Mouse (Mus musculus): ENCODE measurements at regions not wholly inside any gene's neighbourhood (a gene's known extent, or its start where the extent isn't known, plus 50 kb on each side); places are given as distances from the start of the nearest gene placed in this dataset.

GRCm38 (mm10) chr4:84037535-84037934 is 512.2 kb downstream of the Ccdc171 start:
- H3K4me3 ChIP-seq (ENCODE audit: low read depth, low read length): no peak overlapping the region
- H3K27ac ChIP-seq (ENCODE audit: low read depth, low read length): no peak overlapping the region
- H3K9me3 ChIP-seq (ENCODE audit: control insufficient read depth): no peaks in the 10 kb centered on the region
- no peaks in the 10 kb centered on the region for H3K4me1 ChIP-seq (replicated peaks; ENCODE audit: control insufficient read depth, insufficient read depth, low read length)
- H3K36me3 ChIP-seq (ENCODE audit: control insufficient read depth, insufficient read depth): no peaks in the 10 kb centered on the region
- no peak for TF ChIP-seq CTCF (IDR thresholded peaks at IDR 0.05; ENCODE audit: low read depth)
- no peak for ATAC-seq
- H3K27me3 ChIP-seq (replicated peaks; ENCODE audit: control insufficient read depth, insufficient read depth, low read length): no peaks in the 10 kb centered on the region
- no peak overlapping the region for H3K4me2 ChIP-seq (replicated peaks; ENCODE audit: low read depth)
- H3K9ac ChIP-seq (ENCODE audit: low read depth, low read length): no peak overlapping the region
- 52% methylated on average over 3 of the region's 3 CpGs for WGBS

DNA sequence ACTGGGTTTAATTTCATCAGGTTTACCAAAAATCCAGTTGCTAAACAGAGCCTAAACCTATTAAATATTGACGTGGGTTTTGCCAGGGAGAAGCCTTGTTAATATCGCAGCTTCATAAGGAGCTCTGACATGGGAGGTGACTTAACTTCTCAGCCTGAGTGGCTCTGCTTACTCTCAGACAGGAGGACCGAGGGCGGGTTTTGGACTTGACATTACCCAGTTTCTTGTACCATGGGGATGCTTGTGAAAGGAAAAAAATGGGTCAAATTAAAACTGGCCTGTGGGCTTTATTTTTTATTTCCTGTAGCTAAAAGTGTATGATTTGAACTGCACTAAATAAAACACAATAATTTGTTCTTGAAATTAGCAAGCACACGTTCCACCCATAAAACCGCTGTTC is 524.9 kb downstream of the Ccdc171 start:
- Histone ChIP-seq H3K27ac (ENCODE audit: low read depth, low read length) (no peak overlapping the region), H3K4me2 (replicated peaks; ENCODE audit: low read depth) (no peak overlapping the region), H3K9me3 (ENCODE audit: control insufficient read depth) (no peaks in the 10 kb centered on the region), H3K4me1 (replicated peaks; ENCODE audit: control insufficient read depth, insufficient read depth, low read length) (no peaks in the 10 kb centered on the region), H3K27me3 (replicated peaks; ENCODE audit: control insufficient read depth, insufficient read depth, low read length) (no peaks in the 10 kb centered on the region), H3K9ac (ENCODE audit: low read depth, low read length) (no peak overlapping the region), H3K36me3 (ENCODE audit: control insufficient read depth, insufficient read depth) (no peaks in the 10 kb centered on the region), H3K4me3 (ENCODE audit: low read depth, low read length) (no peak overlapping the region)
- no peak for TF ChIP-seq CTCF (IDR thresholded peaks at IDR 0.05; ENCODE audit: low read depth)
- WGBS: 70% methylated on average over 6 of the region's 6 CpGs
- no peak for ATAC-seq

GRCm38 (mm10) chr4:84056863-84057502 is 531.6 kb downstream of the Ccdc171 start:
- 64% methylated on average over 6 of the region's 6 CpGs for WGBS
- H3K27me3 ChIP-seq (replicated peaks; ENCODE audit: control insufficient read depth, insufficient read depth, low read length): no peaks in the 10 kb centered on the region
- ATAC-seq: no peak
- H3K9ac ChIP-seq (ENCODE audit: low read depth, low read length): no peak overlapping the region
- no peaks in the 10 kb centered on the region for H3K36me3 ChIP-seq (ENCODE audit: control insufficient read depth, insufficient read depth)
- H3K27ac ChIP-seq (ENCODE audit: low read depth, low read length): no peak overlapping the region
- no peak overlapping the region for H3K4me3 ChIP-seq (ENCODE audit: low read depth, low read length)
- no peak for TF ChIP-seq CTCF (IDR thresholded peaks at IDR 0.05; ENCODE audit: low read depth)
- no peaks in the 10 kb centered on the region for H3K4me1 ChIP-seq (replicated peaks; ENCODE audit: control insufficient read depth, insufficient read depth, low read length)
- no peaks in the 10 kb centered on the region for H3K9me3 ChIP-seq (ENCODE audit: control insufficient read depth)
- no peak overlapping the region for H3K4me2 ChIP-seq (replicated peaks; ENCODE audit: low read depth)

DNA sequence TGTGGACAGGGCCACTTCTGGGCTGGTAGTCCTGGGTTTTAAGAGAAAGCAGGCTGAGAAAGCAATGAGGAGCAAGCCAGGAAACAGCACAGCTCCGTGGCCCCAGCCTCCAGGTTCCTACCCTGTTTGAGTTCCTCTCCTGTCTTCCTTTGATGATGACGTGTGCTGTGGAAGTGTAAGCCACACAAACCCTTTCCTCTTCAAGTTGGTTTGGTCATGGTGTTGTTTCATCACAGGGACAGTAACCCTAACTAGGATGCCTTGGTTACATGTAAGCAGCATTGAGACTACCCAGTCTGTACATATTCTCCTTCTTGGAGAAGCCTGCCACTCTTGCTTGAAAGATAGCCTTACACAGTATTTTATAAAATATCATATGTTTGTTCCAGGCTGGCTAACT is 534.8 kb downstream of the Ccdc171 start:
- Histone ChIP-seq H3K27me3 (replicated peaks; ENCODE audit: control insufficient read depth, insufficient read depth, low read length) (no peaks in the 10 kb centered on the region), H3K27ac (ENCODE audit: low read depth, low read length) (no peak overlapping the region), H3K4me1 (replicated peaks; ENCODE audit: control insufficient read depth, insufficient read depth, low read length) (no peaks in the 10 kb centered on the region), H3K9ac (ENCODE audit: low read depth, low read length) (no peak overlapping the region), H3K9me3 (ENCODE audit: control insufficient read depth) (no peaks in the 10 kb centered on the region), H3K4me2 (replicated peaks; ENCODE audit: low read depth) (no peak overlapping the region), H3K4me3 (ENCODE audit: low read depth, low read length) (no peak overlapping the region), H3K36me3 (ENCODE audit: control insufficient read depth, insufficient read depth) (no peaks in the 10 kb centered on the region)
- no peak for TF ChIP-seq CTCF (IDR thresholded peaks at IDR 0.05; ENCODE audit: low read depth)
- no peak for ATAC-seq
- 78% methylated on average over 2 of the region's 2 CpGs for WGBS

DNA sequence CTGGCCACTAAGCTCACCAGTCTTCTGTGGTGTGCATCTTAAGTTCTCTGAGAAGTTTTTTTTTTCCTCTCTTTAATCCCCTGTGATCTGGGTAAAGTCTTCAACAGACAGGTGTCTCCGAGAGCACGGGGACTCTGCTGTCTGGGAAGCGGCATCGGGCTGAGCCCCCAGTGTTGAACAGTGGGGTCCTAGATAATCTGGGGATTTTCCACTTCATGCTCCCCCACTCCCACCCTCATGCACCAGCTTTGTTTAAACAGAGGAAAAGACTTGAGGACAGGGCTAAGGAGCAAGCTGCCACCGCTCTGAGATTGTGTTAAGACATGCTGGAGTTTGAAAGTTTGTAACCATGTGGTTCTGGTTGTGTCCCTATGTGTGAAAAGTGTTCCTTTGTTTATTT is 538.4 kb downstream of the Ccdc171 start:
- Histone ChIP-seq H3K27ac (ENCODE audit: low read depth, low read length) (no peak overlapping the region), H3K4me1 (replicated peaks; ENCODE audit: control insufficient read depth, insufficient read depth, low read length) (no peaks in the 10 kb centered on the region), H3K27me3 (replicated peaks; ENCODE audit: control insufficient read depth, insufficient read depth, low read length) (no peaks in the 10 kb centered on the region), H3K4me3 (ENCODE audit: low read depth, low read length) (no peak overlapping the region), H3K36me3 (ENCODE audit: control insufficient read depth, insufficient read depth) (no peaks in the 10 kb centered on the region), H3K9ac (ENCODE audit: low read depth, low read length) (no peak overlapping the region), H3K9me3 (ENCODE audit: control insufficient read depth) (no peaks in the 10 kb centered on the region), H3K4me2 (replicated peaks; ENCODE audit: low read depth) (no peak overlapping the region)
- TF ChIP-seq CTCF (IDR thresholded peaks at IDR 0.05; ENCODE audit: low read depth): no peak
- WGBS: 68% methylated on average over 5 of the region's 5 CpGs
- no peak for ATAC-seq

- Histone ChIP-seq H3K4me1 (replicated peaks; ENCODE audit: control insufficient read depth, insufficient read depth, low read length) (no peaks in the 10 kb centered on the region), H3K27ac (ENCODE audit: low read depth, low read length) (no peak overlapping the region)
- ATAC-seq: peak; percentile 60
Observed at GRCm38 (mm10) chr4:84064614-84065456, 539.5 kb downstream of the Ccdc171 start.

More at GRCm38 (mm10) chr4:84064614-84065456, 539.5 kb downstream of the Ccdc171 start:
- peak; percentile 93 for TF ChIP-seq CTCF (IDR thresholded peaks at IDR 0.05; ENCODE audit: low read depth)
- Histone ChIP-seq H3K36me3 (ENCODE audit: control insufficient read depth, insufficient read depth) (no peaks in the 10 kb centered on the region), H3K4me2 (replicated peaks; ENCODE audit: low read depth) (no peak overlapping the region), H3K4me3 (ENCODE audit: low read depth, low read length) (no peak overlapping the region), H3K27me3 (replicated peaks; ENCODE audit: control insufficient read depth, insufficient read depth, low read length) (no peaks in the 10 kb centered on the region), H3K9me3 (ENCODE audit: control insufficient read depth) (no peaks in the 10 kb centered on the region), H3K9ac (ENCODE audit: low read depth, low read length) (no peak overlapping the region)
- WGBS: 20% methylated on average over 15 of the region's 15 CpGs

Data from intestine, postnatal 0 days (tissue).